Mouse (Mus musculus): ENCODE measurements around the gene Gm1043. TPM values are rescaled to one million over a fixed set of nuclear protein-coding genes. Genes with fewer than 3 reads are reported as not detected.

The Gm1043 gene
- polyA plus RNA-seq, 1 experiment from 2014 or later = 0.10 TPM

DNA sequence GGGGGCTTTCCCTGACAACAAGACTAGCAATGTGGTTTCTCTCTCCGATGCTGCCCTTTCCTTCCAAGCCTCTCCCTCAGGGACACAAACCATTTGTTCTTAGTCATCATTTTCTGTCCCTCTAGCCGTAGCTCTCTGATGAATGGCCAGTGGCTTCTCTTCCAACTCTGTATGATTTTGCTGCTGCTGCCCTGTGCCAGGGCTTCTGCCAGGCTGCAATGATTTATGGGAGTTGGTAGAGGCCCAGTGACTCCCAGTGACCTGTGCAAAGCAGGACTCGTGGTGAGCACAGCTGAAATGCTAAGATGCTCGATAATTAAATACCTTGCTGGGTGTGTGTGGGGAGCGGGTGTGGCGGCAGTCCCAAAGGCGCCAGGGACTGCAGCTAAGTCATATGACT lies 130.1 kb downstream of the Gm1043 start:
- no peaks in the 10 kb centered on the region for H3K9me3 ChIP-seq
- no peak for ATAC-seq (ENCODE audit: insufficient read depth, low FRiP score, low read depth)
- H3K27ac ChIP-seq = no peak overlapping the region
- H3K9ac ChIP-seq = no peak overlapping the region
- 83% methylated on average over 7 of the region's 7 CpGs for WGBS
- H3K4me2 ChIP-seq = no peak overlapping the region
- H3K27me3 ChIP-seq (replicated peaks) = no peaks in the 10 kb centered on the region
- H3K4me1 ChIP-seq = no peaks in the 10 kb centered on the region
- no peaks in the 10 kb centered on the region for H3K36me3 ChIP-seq
- no peak overlapping the region for H3K4me3 ChIP-seq (replicated peaks)

DNA sequence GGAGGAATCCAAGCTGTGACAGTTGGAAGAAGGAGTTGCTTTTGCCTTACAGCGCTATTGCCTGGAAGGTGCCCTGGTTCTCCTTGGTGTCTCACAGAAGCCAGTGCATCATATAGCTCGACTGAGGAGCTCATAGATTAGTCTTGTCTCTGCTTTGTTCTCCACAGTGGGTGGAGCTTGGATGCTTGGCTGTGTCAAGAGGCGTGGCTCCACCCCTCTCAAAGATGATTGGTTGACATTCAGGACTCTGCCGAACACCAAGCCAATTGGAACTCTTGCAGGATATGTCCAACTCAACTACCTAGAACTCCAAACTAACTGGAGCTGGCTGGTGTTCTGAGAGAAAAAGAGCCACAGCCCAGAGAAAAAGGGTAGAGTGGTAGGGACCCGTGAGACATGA lies 134.4 kb downstream of the Gm1043 start:
- no peak overlapping the region for H3K4me3 ChIP-seq (replicated peaks)
- no peak overlapping the region for H3K27ac ChIP-seq
- ATAC-seq (ENCODE audit: insufficient read depth, low FRiP score, low read depth) = no peak
- no peak overlapping the region for H3K4me2 ChIP-seq
- no peaks in the 10 kb centered on the region for H3K36me3 ChIP-seq
- no peaks in the 10 kb centered on the region for H3K27me3 ChIP-seq (replicated peaks)
- H3K4me1 ChIP-seq = no peaks in the 10 kb centered on the region
- WGBS = 49% methylated on average over 5 of the region's 5 CpGs
- H3K9ac ChIP-seq = no peak overlapping the region
- H3K9me3 ChIP-seq = no peaks in the 10 kb centered on the region

DNA sequence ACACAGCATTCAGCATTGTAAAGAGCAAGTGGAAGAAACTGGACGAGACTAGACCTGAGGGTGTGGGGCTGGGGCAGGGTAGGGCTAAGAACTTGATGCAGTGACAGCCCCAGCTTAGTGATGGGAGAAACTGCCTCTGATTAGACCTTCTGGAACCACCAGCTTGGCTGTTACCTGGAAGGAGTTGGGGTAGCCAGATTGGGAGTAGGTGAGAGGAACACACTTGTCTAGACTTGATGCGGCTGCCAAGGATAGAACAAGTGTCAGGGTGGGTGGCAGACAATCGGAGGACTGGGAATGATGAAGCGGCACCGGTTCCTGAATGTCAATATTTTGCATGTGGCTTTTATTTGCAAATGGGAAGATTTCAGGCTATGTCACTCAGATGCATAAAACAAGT lies 135.4 kb downstream of the Gm1043 start:
- H3K4me3 ChIP-seq (replicated peaks) = no peak overlapping the region
- no peaks in the 10 kb centered on the region for H3K27me3 ChIP-seq (replicated peaks)
- ATAC-seq (ENCODE audit: insufficient read depth, low FRiP score, low read depth) = no peak
- no peaks in the 10 kb centered on the region for H3K9me3 ChIP-seq
- H3K4me1 ChIP-seq = no peaks in the 10 kb centered on the region
- H3K4me2 ChIP-seq = no peak overlapping the region
- H3K27ac ChIP-seq = no peak overlapping the region
- WGBS = 75% methylated on average over 5 of the region's 5 CpGs
- H3K36me3 ChIP-seq = no peaks in the 10 kb centered on the region
- no peak overlapping the region for H3K9ac ChIP-seq

DNA sequence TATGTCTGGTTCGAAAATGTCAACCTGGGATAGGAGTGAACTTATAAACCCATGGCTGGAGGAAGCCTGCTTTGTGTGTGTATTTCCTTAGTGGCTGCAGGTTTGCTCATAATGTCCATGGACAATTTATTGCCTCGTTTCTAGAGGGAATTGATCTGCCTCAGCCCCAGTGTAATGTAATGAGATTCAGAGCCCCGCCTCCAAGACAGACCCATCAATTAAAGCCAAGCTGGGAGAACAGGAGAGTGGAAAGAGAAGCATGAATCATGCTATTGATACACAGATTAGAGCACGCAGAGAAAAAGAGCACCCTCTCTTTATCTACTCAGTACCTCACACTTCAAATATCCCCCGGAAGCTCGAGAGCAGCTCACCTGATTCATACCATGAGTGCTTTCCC lies 136.4 kb downstream of the Gm1043 start:
- H3K9me3 ChIP-seq = no peaks in the 10 kb centered on the region

DNA sequence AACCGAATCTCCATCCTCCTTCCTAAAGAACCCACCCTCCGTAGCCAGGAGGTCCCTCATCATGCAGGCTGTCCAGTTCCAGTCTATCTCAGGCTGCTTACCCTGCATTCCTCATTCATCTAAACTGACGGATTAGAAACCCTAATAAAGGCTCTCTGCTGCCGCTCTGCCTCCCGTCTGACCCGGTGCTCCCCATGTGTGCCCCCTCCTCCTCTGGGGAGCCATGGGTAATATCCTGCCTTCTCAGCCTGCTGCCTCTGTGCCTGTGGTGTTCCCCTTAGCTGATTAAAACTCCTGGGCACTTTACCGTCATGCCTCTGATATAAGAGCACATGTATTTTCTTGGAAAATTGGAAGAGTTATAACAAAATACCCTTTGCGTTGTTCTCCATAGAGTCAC lies 137.1 kb downstream of the Gm1043 start:
- Histone ChIP-seq H3K4me2 (no peak overlapping the region), H3K27me3 (replicated peaks) (no peaks in the 10 kb centered on the region), H3K27ac (no peak overlapping the region), H3K36me3 (no peaks in the 10 kb centered on the region), H3K4me3 (replicated peaks) (no peak overlapping the region), H3K9ac (no peak overlapping the region), H3K4me1 (no peaks in the 10 kb centered on the region), H3K9me3 (no peaks in the 10 kb centered on the region)
- no peak for ATAC-seq (ENCODE audit: insufficient read depth, low FRiP score, low read depth)
- WGBS = 60% methylated on average over 8 of the region's 8 CpGs

More for the DNA sequence above, 136.4 kb downstream of the Gm1043 start:
- Histone ChIP-seq H3K27me3 (replicated peaks) (no peaks in the 10 kb centered on the region), H3K36me3 (no peaks in the 10 kb centered on the region), H3K4me3 (replicated peaks) (no peak overlapping the region), H3K4me2 (no peak overlapping the region), H3K9ac (no peak overlapping the region), H3K4me1 (no peaks in the 10 kb centered on the region), H3K27ac (no peak overlapping the region)
- ATAC-seq (ENCODE audit: insufficient read depth, low FRiP score, low read depth) = no peak
- WGBS = 50% methylated on average over 6 of the region's 6 CpGs

DNA sequence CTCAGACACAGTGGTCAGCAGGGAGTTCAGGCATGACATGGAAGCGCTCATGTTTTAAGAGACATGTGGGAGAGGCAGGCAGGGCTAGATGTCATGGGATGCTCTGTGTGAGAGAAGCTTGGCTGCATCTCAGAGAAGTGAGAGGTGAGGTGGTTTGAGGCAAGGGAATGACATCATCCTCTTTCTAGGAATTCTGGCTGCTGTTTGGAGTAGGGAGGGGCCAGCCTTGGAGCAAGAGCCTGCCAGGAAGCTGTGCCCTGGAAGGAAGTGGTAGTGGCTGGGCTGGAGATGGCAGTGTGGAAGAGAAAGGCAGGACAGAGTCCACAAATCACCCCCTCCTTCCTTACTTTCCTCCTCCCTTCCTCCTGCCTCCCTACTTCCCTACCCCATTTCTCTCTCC lies 140.5 kb downstream of the Gm1043 start:
- no peaks in the 10 kb centered on the region for H3K27me3 ChIP-seq (replicated peaks)
- no peak overlapping the region for H3K4me2 ChIP-seq
- H3K9ac ChIP-seq = no peak overlapping the region
- H3K36me3 ChIP-seq = no peaks in the 10 kb centered on the region
- H3K27ac ChIP-seq = no peak overlapping the region
- 89% methylated on average over 1 of the region's 1 CpGs for WGBS
- H3K9me3 ChIP-seq = no peaks in the 10 kb centered on the region
- no peaks in the 10 kb centered on the region for H3K4me1 ChIP-seq
- no peak overlapping the region for H3K4me3 ChIP-seq (replicated peaks)
- no peak for ATAC-seq (ENCODE audit: insufficient read depth, low FRiP score, low read depth)

DNA sequence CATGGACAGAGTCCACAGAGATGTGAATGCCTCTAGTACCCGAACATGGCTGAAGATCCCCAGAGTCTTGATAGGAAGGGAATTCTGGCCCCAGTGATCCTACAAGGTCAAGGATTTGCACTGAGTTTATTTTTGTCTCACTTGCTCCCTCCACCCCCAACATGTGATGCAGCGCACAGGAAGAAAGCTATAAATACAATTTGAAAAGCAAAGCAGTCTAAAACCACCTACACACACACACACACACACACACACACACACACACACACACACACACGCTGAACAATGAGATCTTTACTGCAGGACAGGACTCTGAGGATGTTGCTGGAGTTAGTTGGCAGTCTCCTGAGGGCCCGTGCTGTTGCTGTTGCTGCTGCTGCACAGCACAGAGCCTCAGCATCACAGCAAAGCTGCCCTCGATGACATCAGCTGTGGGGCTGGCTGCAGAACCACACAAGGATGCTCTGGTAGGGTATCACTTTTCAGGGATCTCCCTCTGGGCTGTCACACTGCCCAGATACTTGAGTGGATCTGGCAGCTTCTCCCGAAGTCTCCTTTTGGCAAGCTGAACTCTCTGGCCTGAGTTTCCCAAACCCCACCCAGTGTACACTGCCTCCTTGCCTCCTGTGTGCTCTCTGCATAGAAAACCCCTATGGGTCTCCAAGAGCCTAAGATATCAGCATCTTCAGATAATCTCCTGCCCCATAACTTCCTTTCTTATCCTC lies 142.9 kb downstream of the Gm1043 start:
- 47% methylated on average over 6 of the region's 6 CpGs for WGBS
- Histone ChIP-seq H3K36me3 (no peaks in the 10 kb centered on the region), H3K27ac (no peak overlapping the region), H3K4me3 (replicated peaks) (no peak overlapping the region), H3K9ac (no peak overlapping the region), H3K4me2 (no peak overlapping the region), H3K27me3 (replicated peaks) (0 out of 2 replicates have a peak, but pooled peaks cover 3% of the 10 kb centered on the region), H3K4me1 (no peaks in the 10 kb centered on the region), H3K9me3 (no peaks in the 10 kb centered on the region)
- no peak for ATAC-seq (ENCODE audit: insufficient read depth, low FRiP score, low read depth)

DNA sequence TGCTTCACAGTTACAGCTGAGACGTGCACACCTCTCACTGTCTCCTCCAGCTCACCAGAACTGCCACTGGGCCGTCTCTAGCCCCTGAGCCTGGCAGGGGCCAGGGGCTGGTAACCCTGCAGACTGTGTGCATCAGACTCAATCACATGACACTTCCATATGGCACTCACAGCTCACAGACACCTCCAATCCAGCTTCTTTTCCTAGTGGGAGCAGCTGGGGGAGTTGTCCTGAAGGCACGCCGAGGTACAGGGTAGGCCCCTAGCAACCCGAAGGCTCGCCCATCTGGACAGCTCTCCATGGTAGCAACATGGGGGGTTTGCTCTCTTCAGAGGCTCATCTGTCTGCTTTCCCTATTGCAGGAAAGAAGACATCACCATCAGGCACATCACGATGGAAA lies 143.7 kb downstream of the Gm1043 start:
- Histone ChIP-seq H3K9ac (no peak overlapping the region), H3K9me3 (no peaks in the 10 kb centered on the region), H3K27me3 (replicated peaks) (0 out of 2 replicates have a peak, but pooled peaks cover 3% of the 10 kb centered on the region), H3K4me3 (replicated peaks) (no peak overlapping the region), H3K36me3 (no peaks in the 10 kb centered on the region), H3K4me2 (no peak overlapping the region), H3K27ac (no peak overlapping the region), H3K4me1 (no peaks in the 10 kb centered on the region)
- 62% methylated on average over 7 of the region's 7 CpGs for WGBS
- ATAC-seq (ENCODE audit: insufficient read depth, low FRiP score, low read depth) = no peak

DNA sequence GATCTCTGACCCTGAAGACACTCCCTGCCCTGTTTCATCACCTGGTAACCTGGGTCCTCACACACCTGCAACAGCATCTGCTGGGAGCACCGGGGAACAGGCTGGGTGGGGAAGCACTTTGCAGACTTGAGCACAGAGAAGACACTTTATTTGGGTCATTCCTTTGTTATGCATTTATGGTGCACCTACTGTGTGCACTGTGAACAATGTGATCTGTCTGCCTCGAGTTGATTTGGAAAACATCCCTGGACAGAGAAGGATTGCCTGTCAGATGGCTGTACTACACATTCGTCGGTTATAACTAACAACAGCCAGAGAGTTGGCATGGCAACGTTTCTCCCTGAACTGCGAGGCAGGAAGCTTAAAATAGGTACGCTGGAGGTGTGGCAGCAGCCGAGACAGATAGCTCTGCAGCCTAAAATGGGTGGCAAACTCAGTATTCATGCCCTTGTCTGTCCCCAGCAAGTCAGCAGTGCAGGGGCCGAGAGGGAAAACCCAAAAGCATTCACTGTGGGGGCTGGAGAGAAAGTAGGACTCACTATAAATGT lies 147.9 kb downstream of the Gm1043 start:
- 34% methylated on average over 9 of the region's 9 CpGs for WGBS
- no peak overlapping the region for H3K27ac ChIP-seq
- no peak for ATAC-seq (ENCODE audit: insufficient read depth, low FRiP score, low read depth)
- H3K4me1 ChIP-seq = no peaks in the 10 kb centered on the region
- no peak overlapping the region for H3K4me2 ChIP-seq
- H3K9me3 ChIP-seq = no peaks in the 10 kb centered on the region
- 0 out of 2 replicates have a peak, but pooled peaks cover 3% of the 10 kb centered on the region for H3K27me3 ChIP-seq (replicated peaks)
- no peaks in the 10 kb centered on the region for H3K36me3 ChIP-seq
- no peak overlapping the region for H3K4me3 ChIP-seq (replicated peaks)
- no peak overlapping the region for H3K9ac ChIP-seq

DNA sequence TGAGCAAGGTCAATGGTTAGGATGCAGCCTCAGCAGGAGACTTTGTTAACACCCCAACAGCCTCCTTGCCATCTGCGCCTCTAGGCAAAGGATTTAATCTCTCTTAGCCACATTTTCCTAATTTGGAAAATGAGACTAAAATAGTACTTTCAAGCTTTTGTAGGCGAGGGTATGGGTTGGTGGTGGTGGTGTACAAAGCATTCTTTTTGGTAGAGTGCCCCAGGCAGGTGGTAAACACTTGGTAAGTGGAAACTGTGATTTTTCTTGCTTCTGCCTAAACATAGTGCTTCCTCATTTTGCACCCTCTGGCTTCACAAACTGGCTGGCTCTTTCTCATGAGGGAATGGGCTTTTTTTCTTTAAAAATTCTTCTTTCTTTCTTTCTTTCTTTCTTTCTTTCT lies 153.5 kb downstream of the Gm1043 start:
- no peaks in the 10 kb centered on the region for H3K9me3 ChIP-seq
- peaks cover 38% of the 10 kb centered on the region for H3K27me3 ChIP-seq (replicated peaks)
- no peak overlapping the region for H3K4me2 ChIP-seq
- no peak for ATAC-seq (ENCODE audit: insufficient read depth, low FRiP score, low read depth)
- H3K4me3 ChIP-seq (replicated peaks) = no peak overlapping the region
- H3K36me3 ChIP-seq = no peaks in the 10 kb centered on the region
- no peak overlapping the region for H3K27ac ChIP-seq
- H3K9ac ChIP-seq = no peak overlapping the region
- peaks cover 9% of the 10 kb centered on the region for H3K4me1 ChIP-seq
- 24% methylated on average over 2 of the region's 2 CpGs for WGBS

DNA sequence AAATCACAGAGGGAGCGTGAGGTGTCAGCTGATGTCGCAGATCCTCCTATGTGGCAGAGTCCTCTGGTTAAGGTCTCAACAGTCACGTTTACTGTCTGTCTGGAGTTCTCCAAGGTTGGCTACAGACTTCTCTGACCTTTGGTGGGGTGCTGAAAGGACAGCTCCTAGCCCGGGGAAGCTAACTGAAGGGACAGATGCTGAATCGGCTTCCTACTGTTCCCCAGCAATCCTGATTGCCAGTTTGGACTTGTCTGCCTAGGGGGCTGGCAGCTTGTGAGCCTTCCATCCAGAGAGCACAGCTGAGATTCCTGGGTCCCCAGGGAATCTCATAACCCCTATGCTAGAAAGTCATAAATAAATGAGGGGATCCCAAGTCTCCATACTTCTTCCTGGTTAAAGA lies 155.4 kb downstream of the Gm1043 start:
- Histone ChIP-seq H3K27me3 (replicated peaks) (peaks cover 57% of the 10 kb centered on the region), H3K9ac (no peak overlapping the region), H3K9me3 (no peaks in the 10 kb centered on the region), H3K27ac (no peak overlapping the region), H3K4me2 (no peak overlapping the region), H3K4me1 (peaks cover 14% of the 10 kb centered on the region), H3K4me3 (replicated peaks) (no peak overlapping the region), H3K36me3 (no peaks in the 10 kb centered on the region)
- no peak for ATAC-seq (ENCODE audit: insufficient read depth, low FRiP score, low read depth)
- 2% methylated on average over 5 of the region's 5 CpGs for WGBS

DNA sequence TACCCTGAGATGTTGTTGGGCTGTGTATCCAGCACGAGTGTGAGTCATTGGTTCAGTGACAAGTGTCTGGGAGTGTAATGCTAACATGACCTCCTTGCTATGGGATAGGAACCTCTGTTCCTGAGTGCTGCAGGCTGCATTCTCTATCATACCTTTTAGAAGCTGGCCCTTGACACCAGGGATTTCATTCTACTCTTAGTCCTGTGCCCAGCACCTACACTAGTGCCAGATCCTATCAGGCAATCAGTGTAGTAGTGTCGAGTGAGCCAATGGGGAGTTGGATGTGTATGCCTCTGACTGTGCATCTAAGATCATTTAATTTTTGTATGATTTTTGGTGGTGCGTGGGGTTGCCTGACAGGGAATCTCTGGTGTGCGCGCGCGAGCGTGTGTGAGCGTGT lies 156.1 kb downstream of the Gm1043 start:
- H3K4me3 ChIP-seq (replicated peaks) = peak overlapping the region; percentile 37; the same call in 1 of the 2 replicates
- H3K27me3 ChIP-seq (replicated peaks) = peaks cover 63% of the 10 kb centered on the region
- peak overlapping the region; percentile 76 for H3K4me2 ChIP-seq
- peaks cover 15% of the 10 kb centered on the region for H3K4me1 ChIP-seq
- ATAC-seq (ENCODE audit: insufficient read depth, low FRiP score, low read depth) = no peak
- WGBS = 13% methylated on average over 9 of the region's 9 CpGs
- no peaks in the 10 kb centered on the region for H3K36me3 ChIP-seq
- H3K9ac ChIP-seq = no peak overlapping the region
- no peak overlapping the region for H3K27ac ChIP-seq
- H3K9me3 ChIP-seq = no peaks in the 10 kb centered on the region

Measured in stomach, embryonic 15.5 days (tissue).